Comparison of ENCODE assay signal across 9 mouse cellular contexts in the genomic region with DNA sequence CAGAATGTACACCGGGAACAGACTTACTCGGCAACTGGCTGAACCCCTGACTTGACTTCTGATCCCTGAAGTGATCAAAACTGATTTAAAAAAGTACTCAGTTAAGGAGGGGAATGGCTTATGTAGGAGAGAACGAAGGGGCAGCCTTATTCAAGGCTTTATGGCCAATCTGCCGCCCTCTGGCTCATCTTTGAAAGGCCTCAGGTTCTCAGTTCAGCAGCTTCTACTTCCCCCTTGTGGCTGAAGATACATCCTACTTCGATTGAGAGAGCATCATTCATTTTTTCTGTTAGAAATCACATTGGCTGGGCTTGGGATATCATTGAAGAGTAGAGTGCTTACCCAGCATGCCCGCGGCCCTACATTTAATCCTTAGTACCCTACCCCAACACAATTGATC. TPM values are rescaled to one million over a fixed set of nuclear protein-coding genes. Genes with fewer than 3 reads are reported as not detected.
A peak's percentile ranks its signal among the peaks of the same experiment; 100 is the strongest.
DNase-seq lines count a peak whose midpoint lies in the region; ATAC-seq and TF ChIP-seq lines count a peak whose summit lies in the region.
"Had no signal": no experiment of that assay in that cellular context is flagged by ENCODE, and none has a peak within 500 bp of the region (broad histone marks: within the 10 kb centered on the region; RNA-seq: fewer than 3 reads in every experiment).

No protein-coding gene starts in this region.

- H3K36me3 ChIP-seq in hindbrain, embryonic 11.5 days (ENCODE audit: control insufficient read depth, insufficient read depth, low read length), result no peaks in the 10 kb centered on the region
- H3K36me3 ChIP-seq in hindbrain, embryonic 13.5 days, result no peaks in the 10 kb centered on the region
- H3K36me3 ChIP-seq in MEL (ENCODE audit: control insufficient read depth in 1 of 2, insufficient read depth in 2 of 2, low read length in 2 of 2), result peaks cover 0 to 2% of the 10 kb centered on the region in 2 experiments; a peak in 1 of 4 replicates
- H3K36me3 ChIP-seq in lung, postnatal 0 days (ENCODE audit: insufficient read depth, low read length), result no peaks in the 10 kb centered on the region
- H3K36me3 ChIP-seq: embryonic facial prominence, embryonic 15.5 days had no signal

- TF ChIP-seq CTCF in MEL (IDR thresholded peaks at IDR 0.05 in 2 of 3, conservative IDR thresholded peaks at IDR 0.05 in 1 of 3; ENCODE audit: control insufficient read depth in 1 of 3, insufficient read depth in 1 of 3, low read depth in 2 of 3, low read length in 3 of 3, poor library complexity in 1 of 3, severe bottlenecking in 1 of 3), result peak; percentile 48 to 97 (median 56)
- peak; percentile 76 for TF ChIP-seq CTCF in lung, postnatal 0 days (IDR thresholded peaks at IDR 0.05)

- TF ChIP-seq EP300 in MEL (IDR thresholded peaks at IDR 0.05; ENCODE audit: low read depth in 1 of 2, low read length in 2 of 2), result no peak
- TF ChIP-seq EP300 in lung, postnatal 0 days (IDR thresholded peaks at IDR 0.05), result no peak

- H3K9ac ChIP-seq in hindbrain, embryonic 11.5 days (ENCODE audit: low read depth, low read length), result no peak overlapping the region
- H3K9ac ChIP-seq in hindbrain, embryonic 13.5 days, result no peak overlapping the region
- H3K9ac ChIP-seq in MEL (ENCODE audit: control insufficient read depth, low read depth, low read length, poor library complexity, severe bottlenecking), result peak overlapping the region; percentile 38; the same call in 1 of the 2 replicates
- no peak overlapping the region for H3K9ac ChIP-seq in lung, postnatal 0 days (replicated peaks; ENCODE audit: low read depth)
- H3K9ac ChIP-seq: embryonic facial prominence, embryonic 15.5 days had no signal

- H3K4me2 ChIP-seq in hindbrain, embryonic 11.5 days (replicated peaks; ENCODE audit: low read depth, low read length), result no peak overlapping the region
- no peak overlapping the region for H3K4me2 ChIP-seq in hindbrain, embryonic 13.5 days
- H3K4me2 ChIP-seq in lung, postnatal 0 days (replicated peaks; ENCODE audit: low read depth, low read length), result no peak overlapping the region
- H3K4me2 ChIP-seq: embryonic facial prominence, embryonic 15.5 days had no signal

- H3K27ac ChIP-seq in hindbrain, embryonic 11.5 days (ENCODE audit: low read depth, low read length), result no peak overlapping the region
- no peak overlapping the region for H3K27ac ChIP-seq in hindbrain, embryonic 13.5 days
- no peak overlapping the region for H3K27ac ChIP-seq in MEL (ENCODE audit: control insufficient read depth, low read depth, low read length)
- H3K27ac ChIP-seq in lung, postnatal 0 days (ENCODE audit: low read length), result no peak overlapping the region
- H3K27ac ChIP-seq: embryonic facial prominence, embryonic 15.5 days had no signal

- no peak overlapping the region for H3K4me3 ChIP-seq in hindbrain, embryonic 11.5 days (ENCODE audit: low read depth, low read length)
- no peak overlapping the region for H3K4me3 ChIP-seq in hindbrain, embryonic 13.5 days
- peak overlapping the region; percentile 38 to 44; a peak in 3 of 4 replicates for H3K4me3 ChIP-seq in MEL (ENCODE audit: control insufficient read depth in 1 of 2, insufficient read depth in 1 of 2, low read depth in 2 of 2, low read length in 2 of 2)
- no peak overlapping the region for H3K4me3 ChIP-seq in lung, postnatal 0 days (ENCODE audit: low read depth, low read length)
- H3K4me3 ChIP-seq: embryonic facial prominence, embryonic 15.5 days had no signal

- no peaks in the 10 kb centered on the region for H3K4me1 ChIP-seq in hindbrain, embryonic 11.5 days (replicated peaks; ENCODE audit: control insufficient read depth, insufficient read depth, low read length)
- H3K4me1 ChIP-seq in hindbrain, embryonic 13.5 days (replicated peaks), result no peaks in the 10 kb centered on the region
- peaks cover 0 to under 1% of the 10 kb centered on the region in 2 experiments; a peak in 1 of 4 replicates for H3K4me1 ChIP-seq in MEL (ENCODE audit: control insufficient read depth in 1 of 2, insufficient read depth in 2 of 2, low read length in 2 of 2)
- H3K4me1 ChIP-seq in lung, postnatal 0 days (ENCODE audit: insufficient read depth, low read depth, low read length), result 0 out of 2 replicates have a peak, but pooled peaks cover 3% of the 10 kb centered on the region
- H3K4me1 ChIP-seq: embryonic facial prominence, embryonic 15.5 days had no signal

- no peak for TF ChIP-seq POLR2A in MEL (IDR thresholded peaks at IDR 0.05; ENCODE audit: control insufficient read depth in 1 of 2, insufficient read depth in 1 of 2, low read depth in 1 of 2, low read length in 2 of 2, poor library complexity in 1 of 2)

- WGBS in hindbrain, embryonic 11.5 days, result 64% methylated on average over 7 of the region's 7 CpGs
- WGBS in hindbrain, embryonic 13.5 days, result 65% methylated on average over 7 of the region's 7 CpGs
- 51% methylated on average over 7 of the region's 7 CpGs for WGBS in lung, postnatal 0 days

- peak; percentile 23 for DNase-seq in hindbrain, embryonic 11.5 days (ENCODE audit: low spot score)
- DNase-seq in A20 (ENCODE audit: low read depth, low spot score) (peak; percentile 77), MEL (ENCODE audit: low read depth, low spot score) (peak; percentile 84)
- peak; percentile 77 for DNase-seq in lung, postnatal 0 days (ENCODE audit: low spot score)
- DNase-seq in layer of hippocampus, adult 9-10 months (ENCODE audit: low spot score), result no peak
- DNase-seq in cerebellum, adult 8-10 months, result no peak
- DNase-seq in frontal cortex, postnatal 36 days (ENCODE audit: low spot score in 2 of 2), result no peak

- no peaks in the 10 kb centered on the region for H3K79me2 ChIP-seq in MEL (ENCODE audit: control insufficient read depth, insufficient read depth, low read length, poor library complexity)

- peak; percentile 94 for TF ChIP-seq RAD21 in MEL (IDR thresholded peaks at IDR 0.05; ENCODE audit: low read depth, low read length)

- 0 out of 2 replicates have a peak, but pooled peaks have one; percentile 23 for ATAC-seq in hindbrain, embryonic 11.5 days (ENCODE audit: low FRiP score)
- no peak for ATAC-seq in hindbrain, embryonic 13.5 days (ENCODE audit: low FRiP score)
- no peak for ATAC-seq in lung, postnatal 0 days

- H3K27me3 ChIP-seq in hindbrain, embryonic 11.5 days (ENCODE audit: control insufficient read depth, insufficient read depth, low read length), result no peaks in the 10 kb centered on the region
- H3K27me3 ChIP-seq in hindbrain, embryonic 13.5 days, result no peaks in the 10 kb centered on the region
- H3K27me3 ChIP-seq in MEL (ENCODE audit: control insufficient read depth in 1 of 2, insufficient read depth in 2 of 2, low read length in 2 of 2), result no peaks in the 10 kb centered on the region
- H3K27me3 ChIP-seq in lung, postnatal 0 days (replicated peaks; ENCODE audit: insufficient read depth, low read length), result no peaks in the 10 kb centered on the region
- H3K27me3 ChIP-seq: embryonic facial prominence, embryonic 15.5 days had no signal

- no peaks in the 10 kb centered on the region for H3K9me3 ChIP-seq in hindbrain, embryonic 11.5 days (ENCODE audit: control insufficient read depth, low read length)
- no peaks in the 10 kb centered on the region for H3K9me3 ChIP-seq in hindbrain, embryonic 13.5 days
- no peaks in the 10 kb centered on the region for H3K9me3 ChIP-seq in MEL (replicated peaks; ENCODE audit: insufficient read depth, low read length)
- H3K9me3 ChIP-seq in lung, postnatal 0 days (ENCODE audit: low read length), result no peaks in the 10 kb centered on the region
- H3K9me3 ChIP-seq: embryonic facial prominence, embryonic 15.5 days had no signal

TF ChIP-seq in MEL, 35 proteins besides CTCF, POLR2A, EP300 and RAD21:
- TF ChIP-seq ZNF384 (IDR thresholded peaks at IDR 0.05; ENCODE audit: low read depth, low read length) (0 out of 2 replicates have a peak, but pooled peaks have one; percentile 37), UBTF (IDR thresholded peaks at IDR 0.05; ENCODE audit: borderline replicate concordance, insufficient read depth, low read depth, low read length) (no peak), TBP (IDR thresholded peaks at IDR 0.05; ENCODE audit: low read depth, low read length) (peak; percentile 45; the same call in 1 of the 2 replicates), SMC3 (IDR thresholded peaks at IDR 0.05; ENCODE audit: low read depth, low read length) (peak; percentile 95), ZC3H11A (IDR thresholded peaks at IDR 0.05; ENCODE audit: low read depth, low read length) (peak; percentile 85)

RNA-seq across cellular contexts. Expression of gene Cd69, which starts 19.2 kb away (rescaled TPM):
- 0.09 TPM in 1 of 2 replicates, not detected in the other for polyA plus RNA-seq in hindbrain, embryonic 11.5 days (2014; fragmentation: Nextera tagmentation; extraction: Ambion mirVana)
- polyA plus RNA-seq in hindbrain, embryonic 13.5 days (2015; fragmentation: Nextera tagmentation; extraction: Ambion mirVana), result not detected in 2 replicates
- total RNA-seq in MEL (2012; rRNA removed), result 0.26 TPM in 1 of 2 replicates, not detected in the other
- polyA plus RNA-seq in MEL (2012; ENCODE audit: insufficient read depth in 1 of 2, insufficient read length in 2 of 2, low read depth in 1 of 2, low replicate concordance in 2 of 2, missing spikeins in 1 of 2), result not detected
- 0.39 and 0.48 TPM in 2 replicates for polyA plus RNA-seq in lung, postnatal 0 days (2015; fragmentation: Nextera tagmentation; extraction: Ambion mirVana)

Comparison
In these comparisons a context has a peak if more than half of its experiments do, and no peak if none do; other contexts are left out.
1. DNase-seq: peak in hindbrain, embryonic 11.5 days (single experiment), A20 (single experiment), MEL (single experiment) and lung, postnatal 0 days (single experiment); none in layer of hippocampus, adult 9-10 months (single experiment), cerebellum, adult 8-10 months (single experiment) and frontal cortex, postnatal 36 days (0 of 2).
2. H3K4me3 ChIP-seq: peak in MEL (2 of 2); none in hindbrain, embryonic 11.5 days (single experiment), hindbrain, embryonic 13.5 days (single experiment) and lung, postnatal 0 days (single experiment).